Mouse (Mus musculus) retina, postnatal 7 days (tissue): ENCODE measurements around the gene Tfap2c.

ENCODE experiments used
- DNase-seq: peaks from one replicate; pipeline ENCODE4 v3.0.0-alpha.2; 2012; ENCODE audit warnings: low read depth, low spot score

Tfap2c gene

GRCm38 (mm10) chr2:172551081-172551720 lies 1.8 kb downstream of the Tfap2c start:
- no peak for DNase-seq

- no peak for DNase-seq
These were observed 2.5 kb downstream of the Tfap2c start for GRCm38 (mm10) chr2:172551872-172552271.

- no peak for DNase-seq
These were observed 3.3 kb downstream of the Tfap2c start for GRCm38 (mm10) chr2:172552666-172553065.

GRCm38 (mm10) chr2:172554211-172554610 lies 4.8 kb downstream of the Tfap2c start:
- DNase-seq = no peak

- DNase-seq = no peak
These were observed 9.5 kb downstream of the Tfap2c start for GRCm38 (mm10) chr2:172558674-172559468.

- no peak for DNase-seq
These were observed 11.6 kb downstream of the Tfap2c start for GRCm38 (mm10) chr2:172561016-172561415.

GRCm38 (mm10) chr2:172567835-172568234 lies 18.4 kb downstream of the Tfap2c start:
- DNase-seq = no peak

- no peak for DNase-seq
These were observed 19.1 kb downstream of the Tfap2c start for GRCm38 (mm10) chr2:172568466-172568865.

- no peak for DNase-seq
These were observed 27.9 kb downstream of the Tfap2c start for GRCm38 (mm10) chr2:172577196-172577766.

- DNase-seq = peak; percentile 20
These were observed 29.8 kb downstream of the Tfap2c start for GRCm38 (mm10) chr2:172579221-172579620.

GRCm38 (mm10) chr2:172580536-172581265 lies 31.3 kb downstream of the Tfap2c start:
- DNase-seq = no peak

- no peak for DNase-seq
These were observed 33.9 kb downstream of the Tfap2c start for GRCm38 (mm10) chr2:172583312-172583711.

- no peak for DNase-seq
These were observed 35.9 kb downstream of the Tfap2c start for GRCm38 (mm10) chr2:172585329-172585728.

GRCm38 (mm10) chr2:172589048-172589447 lies 39.7 kb downstream of the Tfap2c start:
- DNase-seq = no peak

GRCm38 (mm10) chr2:172590839-172591238 lies 41.4 kb downstream of the Tfap2c start:
- no peak for DNase-seq

- no peak for DNase-seq
These were observed 44.9 kb downstream of the Tfap2c start for GRCm38 (mm10) chr2:172594326-172594725.

- no peak for DNase-seq
These were observed 47.7 kb downstream of the Tfap2c start for GRCm38 (mm10) chr2:172597056-172597455.

- DNase-seq = no peak
These were observed 48.5 kb downstream of the Tfap2c start for GRCm38 (mm10) chr2:172597881-172598280.

GRCm38 (mm10) chr2:172604625-172605024 lies 55.2 kb downstream of the Tfap2c start:
- no peak for DNase-seq

- DNase-seq = no peak
These were observed 56.2 kb downstream of the Tfap2c start for GRCm38 (mm10) chr2:172605642-172606041.

- DNase-seq = no peak
These were observed 58.3 kb downstream of the Tfap2c start for GRCm38 (mm10) chr2:172607710-172608109.
